Mouse (Mus musculus) gastrocnemius, postnatal 36 days (tissue): ENCODE measurements around the gene Gm4450. TPM values are rescaled to one million over a fixed set of nuclear protein-coding genes. Genes with fewer than 3 reads are reported as not detected.
"Not testable (repeated sequence)": the region's sequence is repeated elsewhere in the genome, so short reads cannot be mapped to it uniquely, and the experiment has no call there.

ENCODE experiments used
- DNase-seq, 2 experiments: peaks; one replicate each; pipeline ENCODE4 v3.0.0; 2022
- intact Hi-C: fragments of 180-260 bp; cut with DNase I; formaldehyde crosslinking; loops from one replicate; pipeline ENCODE4 v1.15.1; 2025
- long read RNA-seq, 2 experiments: library from polyadenylated mRNA; stranded (forward); transcript quantifications; one replicate each; pipeline ENCODE4 v2.0.0; 2021
- total RNA-seq, 2 experiments: library from RNA; stranded (reverse); gene quantifications; 2 replicates each; pipeline ENCODE4 v1.2.3; 2021

Gm4450 gene
- total RNA-seq, result not detected
- long read RNA-seq, experiment 1, result 0 reads
- long read RNA-seq, experiment 2, result 0 reads

- DNase-seq, intact Hi-C loops: not testable (repeated sequence)
Observed at GRCm38 (mm10) chr3:98457026-98457425, at the start of gene Gm4450. Gm4450 (minus strand) TSS chr3:98457126.

GRCm38 (mm10) chr3:98497401-98497800, 40.5 kb upstream of the Gm4450 start:
- intact Hi-C loops, DNase-seq: not testable (repeated sequence)

GRCm38 (mm10) chr3:98496762-98497161, 39.8 kb upstream of the Gm4450 start:
- intact Hi-C loops, DNase-seq: not testable (repeated sequence)

DNA sequence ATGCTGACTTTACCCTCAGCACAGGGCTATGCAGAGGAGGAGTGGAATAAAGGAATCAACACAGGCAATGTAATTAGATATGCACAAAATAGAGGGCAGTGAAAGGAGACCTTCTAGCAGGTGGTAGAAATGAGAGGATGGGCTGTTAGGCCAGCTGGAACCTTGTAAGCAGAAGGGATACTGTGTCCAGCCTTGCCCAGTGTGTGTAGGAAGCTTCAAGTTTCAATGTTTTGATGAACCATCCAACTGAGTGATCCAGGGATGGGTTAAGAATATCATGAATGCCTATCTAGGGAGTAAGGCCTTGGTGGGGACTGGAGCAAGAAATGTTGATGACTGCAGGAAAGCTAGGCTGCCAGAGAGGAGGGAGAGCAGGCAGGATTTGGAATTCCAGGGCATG, 38.1 kb upstream of the Gm4450 start:
- intact Hi-C loops, DNase-seq: not testable (repeated sequence)

GRCm38 (mm10) chr3:98494184-98494583, 37.3 kb upstream of the Gm4450 start:
- DNase-seq, intact Hi-C loops: not testable (repeated sequence)

DNA sequence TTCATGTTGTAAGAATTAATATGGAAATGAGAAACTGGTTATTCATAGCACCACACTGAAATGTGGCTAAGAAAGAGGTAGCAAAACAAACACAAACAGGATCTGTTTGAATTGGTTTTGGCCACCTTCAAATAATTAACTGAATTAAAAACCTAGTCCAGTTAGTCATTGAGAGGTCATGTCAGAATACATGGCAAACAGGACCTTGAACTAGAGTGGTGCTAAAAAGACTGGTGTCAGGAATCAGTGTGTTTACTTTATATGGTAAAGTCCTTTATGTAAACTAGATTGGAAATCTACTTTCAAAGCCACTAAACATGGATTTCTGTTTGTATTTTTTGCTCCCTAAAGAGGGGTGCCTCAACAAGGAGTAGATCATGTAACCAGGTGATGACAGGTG, 14.6 kb upstream of the Gm4450 start:
- DNase-seq, intact Hi-C loops: not testable (repeated sequence)

GRCm38 (mm10) chr3:98471057-98471456, 14.1 kb upstream of the Gm4450 start:
- DNase-seq, intact Hi-C loops: not testable (repeated sequence)

GRCm38 (mm10) chr3:98469323-98469722, 12.4 kb upstream of the Gm4450 start:
- intact Hi-C loops, DNase-seq: not testable (repeated sequence)

DNA sequence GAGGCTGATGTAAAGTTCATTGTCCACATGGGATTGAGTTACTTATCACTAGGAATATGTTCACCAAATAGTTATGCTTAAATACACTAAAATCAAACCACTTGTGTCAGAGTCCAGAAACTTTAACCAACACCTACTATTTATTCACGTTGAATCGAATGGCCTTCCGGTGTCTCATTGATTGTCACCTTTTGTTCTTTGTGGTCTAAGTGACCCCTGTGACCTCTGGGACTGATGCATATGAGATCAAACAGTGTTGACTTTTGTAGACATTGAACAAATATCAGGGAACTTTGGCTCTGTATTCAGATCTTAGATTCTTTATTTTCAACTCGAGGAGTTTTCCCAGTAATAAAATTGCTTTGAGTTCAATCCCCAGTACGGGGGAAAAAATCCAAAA, 3.1 kb downstream of the Gm4450 start:
- DNase-seq, intact Hi-C loops: not testable (repeated sequence)

DNA sequence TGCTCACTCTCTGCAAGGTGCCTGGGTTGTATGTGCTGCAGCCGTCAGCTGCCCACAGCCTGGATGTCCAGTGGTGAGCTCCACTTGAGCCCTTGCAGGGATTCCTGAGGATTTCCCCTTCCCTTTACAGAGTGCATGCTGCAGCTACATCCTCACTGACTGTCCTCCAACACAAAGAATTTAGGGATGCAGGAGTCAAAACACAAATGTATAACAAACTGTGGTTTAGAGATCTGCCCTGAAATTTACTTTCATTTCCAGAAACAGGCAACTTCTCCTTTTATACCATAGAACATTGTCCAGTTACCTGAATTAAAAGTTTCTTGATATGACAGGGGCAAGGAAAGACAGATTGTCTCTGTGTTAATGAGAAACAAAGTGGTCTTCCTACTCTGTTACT, 13.0 kb downstream of the Gm4450 start:
- DNase-seq, result not testable (repeated sequence)
- intact Hi-C loops, result loop anchor here (2.0 kb wide), 1 partner anchor 81 kb away; no protein-coding TSS in a partner anchor

DNA sequence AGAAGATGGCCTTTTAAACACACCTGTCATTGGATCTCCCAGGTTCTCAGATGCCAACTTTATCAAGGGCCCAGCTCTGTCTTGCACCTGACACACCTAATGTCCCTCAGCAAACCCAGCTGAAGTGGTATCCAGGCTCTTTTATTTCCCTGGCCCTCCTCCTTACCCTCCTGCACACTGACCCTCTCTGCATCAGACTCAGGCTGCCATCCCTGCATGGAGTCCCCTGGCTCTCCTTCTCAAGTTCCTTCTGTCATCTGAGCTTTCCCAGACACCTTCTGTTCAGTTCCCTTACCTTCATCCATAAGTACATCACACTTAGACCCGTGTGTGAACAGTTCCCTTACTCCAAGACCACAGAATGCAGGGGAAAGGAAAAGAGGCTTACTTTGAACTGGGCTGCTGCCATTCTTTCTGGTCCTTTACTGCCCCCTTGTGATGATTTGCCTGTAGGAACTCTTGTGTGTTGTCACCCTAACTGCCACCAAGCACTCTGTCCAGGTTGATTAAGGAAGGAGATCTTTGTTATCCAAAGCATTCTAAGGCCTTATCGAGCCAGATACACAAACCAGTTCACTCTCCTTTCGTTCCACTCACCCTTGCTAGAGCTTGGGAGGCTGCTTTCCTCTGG, 13.7 kb downstream of the Gm4450 start:
- not testable (repeated sequence) for DNase-seq
- intact Hi-C loops, result loop anchor here (2.0 kb wide), 1 partner anchor 80 kb away; no protein-coding TSS in a partner anchor

- DNase-seq, result not testable (repeated sequence)
- intact Hi-C loops, result loop anchor here (2.0 kb wide), 1 partner anchor 79 kb away; no protein-coding TSS in a partner anchor
Observed at GRCm38 (mm10) chr3:98442245-98442644, 14.7 kb downstream of the Gm4450 start.

DNA sequence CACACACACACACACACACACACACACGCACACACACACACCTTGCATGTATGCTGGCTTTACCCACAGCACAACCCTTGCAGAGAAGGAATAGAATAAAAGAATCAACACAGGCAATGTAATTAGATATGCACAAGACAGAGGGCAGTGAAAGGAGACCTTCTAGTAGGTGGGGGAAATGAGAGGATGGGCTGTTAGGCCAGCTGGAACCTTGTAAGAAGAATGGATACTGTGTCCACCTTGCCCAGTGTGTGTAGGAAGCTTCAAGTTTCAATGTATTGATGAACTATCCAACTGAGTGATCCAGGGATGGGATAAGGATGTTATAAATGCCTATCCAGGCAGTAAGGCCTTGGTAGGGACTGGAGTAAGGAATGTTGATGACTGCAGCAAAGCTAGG, 21.9 kb downstream of the Gm4450 start:
- intact Hi-C loops, result loop anchor here (10.0 kb wide), 1 partner anchor 210 kb away; the partner anchor contains the start of gene Reg4
- no peak for DNase-seq

GRCm38 (mm10) chr3:98434088-98434816, 22.7 kb downstream of the Gm4450 start:
- no peak for DNase-seq
- intact Hi-C loops, result loop anchor here (10.0 kb wide), 1 partner anchor 209 kb away; the partner anchor contains the start of gene Reg4

DNA sequence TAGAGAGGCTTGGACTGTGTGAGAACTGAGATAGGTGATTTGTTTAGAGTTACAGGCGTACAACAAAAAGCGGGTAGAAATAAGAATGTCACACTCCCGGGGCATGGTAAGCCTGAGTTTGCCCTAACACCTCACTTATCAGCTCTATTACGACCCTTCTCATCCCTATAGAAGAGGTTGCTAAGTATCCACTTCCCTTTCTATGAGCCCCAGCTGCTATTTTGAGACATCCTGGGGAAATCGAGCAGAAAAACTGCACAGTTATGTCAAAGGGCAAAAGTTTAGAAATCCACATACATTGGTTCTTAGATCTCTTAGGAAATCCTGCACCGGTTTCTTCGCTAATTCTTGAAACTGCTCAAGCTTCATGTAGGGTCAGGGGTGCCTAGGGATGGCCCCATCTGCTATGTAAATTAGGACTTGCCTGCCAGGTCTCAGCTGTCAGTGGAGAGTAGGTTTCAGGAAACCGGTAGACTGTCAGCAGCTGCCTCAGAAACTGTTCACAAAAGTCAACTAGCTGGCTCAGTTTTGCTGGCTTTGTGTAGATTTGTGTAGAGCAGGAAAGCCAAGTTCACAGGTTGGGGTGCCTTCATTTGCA, 27.9 kb downstream of the Gm4450 start:
- intact Hi-C loops, result loop anchor here (5.0 to 10.0 kb wide), 2 partner anchors 47 to 64 kb away; partner anchors contain the start of gene Zfp697

DNA sequence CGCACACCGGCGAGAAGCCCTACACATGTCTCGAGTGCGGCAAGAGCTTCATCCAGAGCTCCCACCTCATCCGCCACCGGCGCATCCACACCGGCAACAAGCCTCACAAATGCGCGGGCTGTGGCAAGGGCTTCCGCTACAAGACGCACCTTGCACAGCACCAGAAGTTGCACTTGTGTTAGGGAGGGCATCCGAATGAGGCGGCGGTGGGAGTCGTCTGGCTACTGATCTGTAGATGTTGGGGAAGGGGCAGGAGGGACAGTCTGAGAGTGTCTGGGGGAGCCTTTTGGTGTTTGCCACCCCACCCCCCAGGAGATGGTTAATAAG, 28.5 kb downstream of the Gm4450 start:
- DNase-seq, result no peak
- intact Hi-C loops, result loop anchor here (5.0 to 10.0 kb wide), 2 partner anchors 46 to 64 kb away; partner anchors contain the start of gene Zfp697

More for the DNA sequence above, 27.9 kb downstream of the Gm4450 start:
- DNase-seq, result no peak

GRCm38 (mm10) chr3:98427600-98428448, 29.1 kb downstream of the Gm4450 start:
- intact Hi-C loops, result loop anchor here (5.0 to 10.0 kb wide), 2 partner anchors 46 to 63 kb away; partner anchors contain the start of gene Zfp697
- DNase-seq, result peak; percentile 61 to 64

DNA sequence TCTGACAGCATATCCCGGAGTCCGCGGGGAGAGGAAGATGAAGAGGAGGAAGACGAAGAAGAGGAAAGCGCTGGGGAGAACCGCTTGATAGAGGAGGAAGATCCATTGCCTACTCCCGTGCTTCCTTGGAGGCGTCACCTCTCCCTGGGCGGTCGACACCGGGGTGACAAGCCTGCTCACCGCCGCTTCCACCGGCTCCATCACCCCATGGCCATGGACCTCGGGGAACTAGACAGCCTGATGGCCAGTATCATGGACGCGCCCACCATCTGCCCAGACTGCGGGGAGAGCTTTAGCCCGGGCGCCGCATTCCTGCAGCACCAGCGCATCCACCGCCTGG, 29.7 kb downstream of the Gm4450 start:
- intact Hi-C loops, result loop anchor here (5.0 to 10.0 kb wide), 2 partner anchors 45 to 62 kb away; partner anchors contain the start of gene Zfp697

DNA sequence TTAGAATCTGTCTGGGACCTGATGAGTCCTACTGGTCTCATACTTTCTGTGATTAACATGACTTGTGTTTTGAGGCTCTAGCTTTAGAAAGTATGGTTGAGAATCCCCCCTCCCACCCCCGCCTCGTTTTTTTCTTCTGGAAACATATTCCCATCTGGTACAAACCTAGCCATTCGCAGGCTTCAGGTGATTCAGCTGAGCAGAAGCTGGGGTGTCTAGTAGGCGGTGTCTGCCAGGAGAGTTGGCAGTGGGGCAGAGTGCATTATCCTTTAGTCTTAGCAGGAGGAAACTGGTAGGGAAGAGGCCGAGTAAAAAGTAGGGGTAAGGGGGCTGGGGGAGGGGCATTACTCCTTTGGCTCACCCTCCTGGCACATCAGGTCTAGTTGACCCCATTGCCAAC, 30.2 kb downstream of the Gm4450 start:
- intact Hi-C loops, result loop anchor here (5.0 to 10.0 kb wide), 2 partner anchors 44 to 62 kb away; partner anchors contain the start of gene Zfp697
- no peak for DNase-seq

More for the DNA sequence above, 29.7 kb downstream of the Gm4450 start:
- no peak for DNase-seq

DNA sequence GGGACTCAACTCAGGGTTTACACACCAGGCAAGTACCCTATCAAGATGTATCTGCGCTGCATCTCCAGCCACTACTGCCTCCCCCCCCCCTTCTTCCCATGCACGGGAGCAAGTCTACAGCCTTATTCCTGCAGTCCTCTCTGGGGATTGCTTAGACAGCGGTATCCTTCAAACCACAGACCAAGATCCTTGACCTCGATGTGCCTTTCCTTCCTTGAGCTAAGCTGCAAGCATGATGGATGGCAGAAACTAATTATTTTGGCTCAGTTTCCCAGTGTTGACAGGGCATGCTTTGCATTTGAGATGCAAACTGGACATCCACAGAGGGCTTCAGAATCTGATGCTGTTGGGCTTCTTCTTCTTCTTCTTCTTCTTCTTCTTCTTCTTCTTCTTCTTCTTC, 34.0 kb downstream of the Gm4450 start:
- intact Hi-C loops, result loop anchor here (10.0 kb wide), 1 partner anchor 58 kb away; no protein-coding TSS in a partner anchor
- DNase-seq, result no peak
